Mouse (Mus musculus) kidney, adult 2 months (tissue): ENCODE data around the gene Pdcd4. TPM values are rescaled to one million over a fixed set of nuclear protein-coding genes. Genes with fewer than 3 reads are reported as not detected.
"Not testable (repeated sequence)": the region's sequence is repeated elsewhere in the genome, so short reads cannot be mapped to it uniquely, and the experiment has no call there.

Experiments used
- DNase-seq: peaks from one replicate; pipeline ENCODE4 v3.0.0; 2021
- H3K27ac ChIP-seq: fragments of 200-500 bp; 2 replicates; pipeline ENCODE4 v1.5.1; 2012; ENCODE audit warnings: low read depth, low read length, control low read depth, inconsistent platforms; ENCODE audit not compliant: insufficient read depth
- H3K27me3 ChIP-seq: fragments of 200-500 bp; replicated peaks from 2 replicates; pipeline ENCODE4 v1.6.1; 2012; ENCODE audit warnings: mild to moderate bottlenecking, moderate library complexity, low read length, inconsistent platforms; ENCODE audit not compliant: control insufficient read depth, insufficient read depth
- H3K36me3 ChIP-seq: fragments of 200-500 bp; 2 replicates; pipeline ENCODE4 v1.6.1; 2012; ENCODE audit warnings: mild to moderate bottlenecking, moderate library complexity, low read length, inconsistent platforms; ENCODE audit not compliant: control insufficient read depth, insufficient read depth
- H3K4me1 ChIP-seq: fragments of 200-500 bp; 2 replicates; pipeline ENCODE4 v1.6.1; 2011; ENCODE audit warnings: low read length; ENCODE audit not compliant: control insufficient read depth, insufficient read depth
- H3K4me3 ChIP-seq: fragments of 200-500 bp; 2 replicates; pipeline ENCODE4 v1.5.1; 2011; ENCODE audit warnings: mild to moderate bottlenecking, low read depth, low read length, control low read depth; ENCODE audit not compliant: insufficient read depth
- CTCF ChIP-seq: fragments of 200-500 bp; conservative IDR thresholded peaks from 2 replicates; pipeline ENCODE4 v1.5.1; 2011; ENCODE audit warnings: low read depth, mild to moderate bottlenecking, control low read depth, low read length, moderate library complexity, mixed read lengths; ENCODE audit not compliant: insufficient read depth, insufficient read length
- POLR2A ChIP-seq: fragments of 200-500 bp; IDR thresholded peaks from one replicate; pipeline ENCODE4 v1.6.1; 2011; ENCODE audit warnings: low read depth, low read length, control low read depth
- WGBS: fragments of 180-500 bp; shearing (Covaris S2); methylation state at CpG from one replicate; pipeline ENCODE4 v1.1.7; 2018; 5-methylcytosine and 5-hydroxymethylcytosine counted together
- polyA plus RNA-seq: library from polyadenylated mRNA; depleted of rRNA; stranded (reverse); fragments of >200 nt; gene quantifications from 2 replicates; pipeline ENCODE4 v1.2.3, GENCODE M21; 2012; rRNA removed

Pdcd4 gene
- polyA plus RNA-seq, 1 experiment = 10.3 TPM

- peaks cover 4% of the 10 kb centered on the region; the same call in 1 of the 2 replicates for H3K4me1 ChIP-seq
- no peak for TF ChIP-seq POLR2A
- no peak for TF ChIP-seq CTCF
- no peak overlapping the region for H3K27ac ChIP-seq
- no peak for DNase-seq
- 96% methylated on average over 2 of the region's 2 CpGs for WGBS
- H3K27me3 ChIP-seq = no peaks in the 10 kb centered on the region
- H3K36me3 ChIP-seq = no peaks in the 10 kb centered on the region
- no peak overlapping the region for H3K4me3 ChIP-seq
These were observed 65.5 kb downstream of the Pdcd4 start for GRCm38 (mm10) chr19:53957513-53957912.

GRCm38 (mm10) chr19:53962511-53962910 lies 70.5 kb downstream of the Pdcd4 start:
- Histone ChIP-seq H3K36me3 (no peaks in the 10 kb centered on the region), H3K27me3 (no peaks in the 10 kb centered on the region), H3K4me1 (peaks cover 4% of the 10 kb centered on the region; the same call in 1 of the 2 replicates), H3K4me3 (no peak overlapping the region), H3K27ac (no peak overlapping the region)
- no peak for DNase-seq
- TF ChIP-seq CTCF (no peak), POLR2A (no peak)
- WGBS = 80% methylated on average over 4 of the region's 4 CpGs

- H3K36me3 ChIP-seq, H3K27me3 ChIP-seq, DNase-seq, H3K27ac ChIP-seq, H3K4me3 ChIP-seq, H3K4me1 ChIP-seq: not testable (repeated sequence)
- 92% methylated on average over 3 of the region's 3 CpGs for WGBS
These were observed 72.3 kb downstream of the Pdcd4 start for GRCm38 (mm10) chr19:53964347-53964746.

GRCm38 (mm10) chr19:53964910-53965633 lies 73.0 kb downstream of the Pdcd4 start:
- no peak for TF ChIP-seq CTCF
- Histone ChIP-seq H3K36me3 (no peaks in the 10 kb centered on the region), H3K4me1 (peaks cover 4% of the 10 kb centered on the region; the same call in 1 of the 2 replicates), H3K4me3 (no peak overlapping the region), H3K27ac (no peak overlapping the region), H3K27me3 (no peaks in the 10 kb centered on the region)
- DNase-seq = no peak
- 86% methylated on average over 10 of the region's 10 CpGs for WGBS

- 77% methylated on average over 3 of the region's 3 CpGs for WGBS
- DNase-seq = no peak
- no peak overlapping the region for H3K27ac ChIP-seq
- no peaks in the 10 kb centered on the region for H3K27me3 ChIP-seq
- H3K4me3 ChIP-seq = no peak overlapping the region
- no peaks in the 10 kb centered on the region for H3K36me3 ChIP-seq
- TF ChIP-seq POLR2A (no peak), CTCF (no peak)
- H3K4me1 ChIP-seq = peaks cover 8% of the 10 kb centered on the region; the same call in 1 of the 2 replicates
These were observed 77.2 kb downstream of the Pdcd4 start for GRCm38 (mm10) chr19:53969226-53969625.

GRCm38 (mm10) chr19:53971938-53972337 lies 79.9 kb downstream of the Pdcd4 start:
- DNase-seq = no peak
- H3K4me3 ChIP-seq = no peak overlapping the region
- H3K4me1 ChIP-seq = peaks cover 10% of the 10 kb centered on the region; the same call in 1 of the 2 replicates
- WGBS = 62% methylated on average over 7 of the region's 7 CpGs
- H3K27ac ChIP-seq = no peak overlapping the region
- no peaks in the 10 kb centered on the region for H3K27me3 ChIP-seq
- H3K36me3 ChIP-seq = no peaks in the 10 kb centered on the region; the same call in 1 of the 2 replicates
- TF ChIP-seq CTCF = no peak
- TF ChIP-seq POLR2A = no peak

GRCm38 (mm10) chr19:53973656-53974055 lies 81.6 kb downstream of the Pdcd4 start:
- Histone ChIP-seq H3K36me3 (no peaks in the 10 kb centered on the region; the same call in 1 of the 2 replicates), H3K27ac (no peak overlapping the region), H3K4me3 (no peak overlapping the region), H3K4me1 (peaks cover 10% of the 10 kb centered on the region; the same call in 1 of the 2 replicates), H3K27me3 (no peaks in the 10 kb centered on the region)
- no peak for DNase-seq
- TF ChIP-seq CTCF (no peak), POLR2A (no peak)
- WGBS = 69% methylated on average over 1 of the region's 1 CpGs

Other genes with a start within 250 kb of the Pdcd4 start
- 4.3 and 4.5 TPM in 2 replicates for gene Rbm20, start 214.9 kb upstream of the Pdcd4 start, polyA plus RNA-seq
- gene Shoc2, start 52.1 kb downstream of the Pdcd4 start, polyA plus RNA-seq = 16.3 and 19.1 TPM in 2 replicates
- 9.4 and 12.6 TPM in 2 replicates for gene Bbip1, start 52.4 kb downstream of the Pdcd4 start, polyA plus RNA-seq
- gene Adra2a, start 151.9 kb downstream of the Pdcd4 start, polyA plus RNA-seq = 1.8 TPM in 2 replicates